Mouse (Mus musculus) ES-E14 (cell line): ENCODE results near the gene Med27.

ENCODE experiments used
- CHD2 ChIP-seq: IDR thresholded peaks from 2 replicates; pipeline ENCODE4 v1.6.1; 2014; ENCODE audit warnings: mild to moderate bottlenecking, low read depth, low read length, inconsistent platforms
- MAFK ChIP-seq: IDR thresholded peaks from 2 replicates; pipeline ENCODE4 v1.6.1; 2014; ENCODE audit warnings: mild to moderate bottlenecking, low read depth, low read length, inconsistent platforms; ENCODE audit not compliant: insufficient read depth
- ZC3H11A ChIP-seq: IDR thresholded peaks from 2 replicates; pipeline ENCODE4 v1.6.1; 2012; ENCODE audit warnings: low read depth, mild to moderate bottlenecking, inconsistent platforms, low read length, borderline replicate concordance
- ZNF384 ChIP-seq: IDR thresholded peaks from 2 replicates; pipeline ENCODE4 v1.6.1; 2012; ENCODE audit warnings: low read depth, low read length, inconsistent platforms

GRCm38 (mm10) chr2:29491656-29492055 is 145.0 kb downstream of the Med27 start:
- no peak for TF ChIP-seq ZNF384
- TF ChIP-seq CHD2, result no peak
- no peak for TF ChIP-seq MAFK
- TF ChIP-seq ZC3H11A, result no peak
